Mouse (Mus musculus) left cerebral cortex, postnatal 4 days (tissue): ENCODE measurements around the gene Sympk. TPM values are rescaled to one million over a fixed set of nuclear protein-coding genes. Genes with fewer than 3 reads are reported as not detected.
A peak's percentile ranks its signal among the peaks of the same experiment; 100 is the strongest.

ENCODE experiments used
- DNase-seq: peaks from one replicate; pipeline ENCODE4 v3.0.0-alpha.2; 2022
- intact Hi-C: fragments of 180-260 bp; cut with DNase I; formaldehyde crosslinking; loops from one replicate; pipeline ENCODE4 v1.15.1; 2025
- total RNA-seq, 2 experiments: library from RNA; stranded (reverse); gene quantifications; 2 replicates each; pipeline ENCODE4 v1.2.3; 2021

The Sympk gene
- 10 to 100 TPM; 87.1 to 96.8 TPM for total RNA-seq

DNA sequence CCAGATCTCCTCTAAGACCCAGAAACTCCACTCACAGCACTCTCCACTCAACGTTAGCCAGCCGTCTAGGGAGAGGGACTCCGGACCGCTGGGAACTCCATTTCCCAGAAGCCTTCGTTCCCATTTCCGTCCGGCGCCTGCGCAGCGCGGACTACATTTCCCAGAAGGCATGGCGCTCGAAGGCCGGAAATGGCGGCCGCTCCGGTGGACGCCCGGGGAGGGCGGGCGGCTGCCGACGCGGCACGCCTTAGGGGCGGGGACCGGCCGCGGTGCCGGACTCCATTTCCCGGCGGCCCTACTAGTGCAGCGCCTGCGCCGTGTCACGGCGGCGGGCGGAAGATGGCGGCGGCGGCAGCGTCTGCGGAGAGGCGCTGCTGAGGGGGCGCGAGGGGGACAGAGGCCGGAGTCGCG, at the start of gene Sympk:
Sympk (plus strand) TSS at position 282 of the 411 bp plus-strand sequence.
- peak; percentile 95 for DNase-seq
- intact Hi-C loops, result no loop called here

DNA sequence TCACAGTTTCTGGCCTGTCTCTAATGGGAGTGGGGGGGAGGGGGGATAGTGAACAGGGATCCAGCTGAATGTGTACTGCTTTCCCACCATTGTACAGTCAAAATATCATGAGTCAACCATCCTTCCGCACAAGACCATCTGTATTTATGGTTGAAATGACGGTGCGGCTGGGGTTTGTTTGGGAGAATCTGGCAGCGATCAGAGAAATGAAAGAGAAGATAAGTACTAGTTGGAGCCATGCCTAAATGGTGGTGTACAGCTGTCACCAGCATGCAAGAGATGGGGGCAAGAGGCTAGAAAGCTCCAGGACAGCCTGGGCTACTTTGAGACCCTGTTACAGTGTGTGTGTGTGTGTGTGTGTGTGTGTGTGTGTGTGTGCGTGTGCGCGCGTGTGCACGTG, 45.8 kb upstream of the Sympk start:
- DNase-seq, result no peak
- intact Hi-C loops, result no loop called here

DNA sequence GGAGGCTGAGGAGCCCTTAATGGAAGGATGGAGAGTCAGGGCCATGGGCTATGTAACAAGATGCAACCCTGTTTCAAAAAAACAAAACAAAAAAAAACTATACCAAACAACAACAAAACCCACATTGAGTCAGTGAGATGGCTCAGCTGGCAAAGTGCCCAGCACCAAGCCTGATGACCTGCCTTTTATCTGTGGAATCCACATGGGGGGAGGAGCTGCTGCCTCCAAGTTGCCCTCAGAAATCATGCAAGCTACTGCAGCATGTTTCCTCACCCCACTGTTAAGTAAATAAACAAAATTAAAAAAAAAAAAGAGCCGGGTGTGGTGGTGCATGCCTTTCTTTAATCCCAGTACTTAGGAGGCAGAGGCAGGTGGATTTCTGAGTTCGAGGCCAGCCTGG, 37.7 kb upstream of the Sympk start:
- DNase-seq, result no peak
- intact Hi-C loops, result no loop called here

DNA sequence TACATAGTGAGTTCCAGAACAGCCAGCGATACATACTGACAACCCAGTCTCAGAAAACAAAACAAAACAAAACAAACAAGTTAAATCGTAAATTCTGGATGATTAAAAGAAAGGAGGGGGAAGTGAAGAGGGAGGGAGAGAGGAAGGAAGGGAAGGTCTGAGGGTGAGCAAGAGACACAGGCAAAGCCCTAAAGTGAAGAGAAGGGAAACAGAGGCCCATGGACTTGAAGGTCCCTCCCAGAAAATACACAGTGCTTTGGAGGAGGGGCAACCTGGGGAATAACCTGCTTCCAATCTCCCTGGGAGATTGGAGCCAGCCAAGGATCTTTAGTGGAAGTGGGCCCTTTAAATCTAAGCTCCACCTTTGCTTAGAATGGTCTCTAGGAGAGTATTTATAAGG, 37.1 kb upstream of the Sympk start, which contains the start of gene Nanos2:
Nanos2 (plus strand) TSS at position 301 of the 400 bp plus-strand sequence.
- intact Hi-C loops, result no loop called here
- no peak for DNase-seq

DNA sequence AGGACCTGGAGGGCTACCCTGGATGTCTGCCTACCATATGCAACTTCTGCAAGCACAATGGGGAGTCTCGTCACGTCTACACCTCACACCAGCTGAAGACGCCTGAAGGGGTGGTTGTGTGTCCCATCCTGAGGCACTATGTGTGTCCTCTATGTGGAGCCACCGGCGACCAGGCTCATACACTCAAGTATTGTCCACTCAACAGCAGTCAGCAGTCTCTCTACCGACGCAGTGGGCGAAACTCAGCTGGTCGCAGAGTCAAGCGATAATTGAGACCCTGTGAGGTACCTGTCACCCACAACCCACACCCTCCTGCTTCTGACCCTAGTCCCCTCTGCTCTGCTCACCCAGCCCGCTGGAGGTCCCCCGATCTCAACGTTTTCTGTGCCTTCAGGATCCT, 36.4 kb upstream of the Sympk start:
- no peak for DNase-seq
- intact Hi-C loops, result no loop called here

DNA sequence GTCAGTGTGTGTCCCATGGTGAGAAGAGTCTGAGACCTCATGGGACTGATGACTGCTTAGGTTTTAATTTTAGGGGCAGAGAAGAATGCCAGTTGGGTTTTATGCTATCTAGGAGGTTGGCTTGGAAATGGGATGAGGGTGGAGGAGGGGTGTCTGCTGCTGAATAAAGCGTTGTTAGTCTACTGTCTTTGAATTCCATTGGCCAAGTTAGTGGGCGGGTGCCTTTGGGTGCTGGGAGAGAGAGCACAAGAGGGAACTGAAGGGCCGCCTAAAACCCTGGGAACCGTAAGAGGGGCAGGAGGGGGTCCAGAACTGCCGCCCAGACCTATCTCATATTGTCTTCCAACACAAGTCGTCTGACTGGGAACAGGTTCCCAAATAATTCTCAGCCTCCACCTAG, 35.4 kb upstream of the Sympk start:
- DNase-seq, result no peak
- intact Hi-C loops, result no loop called here

DNA sequence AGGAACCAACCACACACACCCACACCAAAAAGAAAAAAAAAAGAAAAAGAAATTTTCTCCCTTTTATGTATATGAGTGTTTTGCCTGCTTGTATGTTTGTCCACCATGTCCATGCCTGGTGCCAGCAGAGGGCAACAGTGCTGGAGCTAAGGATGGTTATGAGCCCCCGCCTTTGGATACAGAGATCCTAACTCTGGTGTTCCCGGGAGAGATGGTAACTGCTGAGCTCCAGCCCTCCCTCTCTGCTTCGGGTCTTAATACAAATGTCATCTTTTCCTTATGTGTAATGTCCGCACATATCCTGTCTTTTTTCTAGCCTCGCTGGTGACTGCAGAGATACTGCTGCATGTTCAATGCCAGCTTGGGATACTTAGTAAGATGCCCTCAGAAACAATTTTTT, 34.2 kb upstream of the Sympk start:
- DNase-seq, result peak; percentile 64
- intact Hi-C loops, result no loop called here

DNA sequence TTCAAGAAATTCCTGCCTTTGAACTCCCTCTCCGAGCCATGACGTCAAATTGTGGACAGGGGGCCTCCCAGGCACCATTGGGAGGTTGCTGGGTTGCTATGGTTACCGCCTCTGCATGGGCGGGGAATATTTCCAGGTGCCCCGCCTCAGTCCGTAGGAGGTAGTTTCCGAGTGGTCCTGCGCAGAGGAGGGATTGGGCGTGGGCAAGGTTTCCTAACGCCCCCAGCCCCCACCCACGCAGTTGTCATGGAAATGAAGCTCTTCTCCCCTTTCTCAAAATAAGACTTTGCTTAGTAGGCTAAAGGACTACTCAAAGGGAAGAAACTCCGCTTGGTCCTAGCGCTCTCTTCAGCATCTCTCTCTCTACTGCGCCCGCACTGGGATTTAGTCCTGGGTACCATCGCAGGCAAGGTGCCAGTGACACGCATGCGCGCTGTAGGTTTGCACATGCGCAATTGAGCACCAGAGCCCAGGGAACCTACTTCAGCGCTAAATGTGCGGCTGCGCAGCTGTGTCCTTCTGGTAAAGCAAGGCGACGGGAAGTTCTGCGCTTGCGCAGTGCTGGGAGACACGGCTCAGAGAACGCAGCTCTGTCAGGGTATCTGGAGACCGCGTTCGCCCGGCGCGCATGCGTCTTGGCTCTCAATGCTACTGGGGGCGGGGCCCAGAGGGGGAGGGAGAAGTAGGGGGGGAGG, 33.4 kb upstream of the Sympk start, which contains the start of gene Mypop:
Mypop (plus strand) TSS at position 645 of the 695 bp plus-strand sequence.
- intact Hi-C loops, result no loop called here
- peak; percentile 100 for DNase-seq

DNA sequence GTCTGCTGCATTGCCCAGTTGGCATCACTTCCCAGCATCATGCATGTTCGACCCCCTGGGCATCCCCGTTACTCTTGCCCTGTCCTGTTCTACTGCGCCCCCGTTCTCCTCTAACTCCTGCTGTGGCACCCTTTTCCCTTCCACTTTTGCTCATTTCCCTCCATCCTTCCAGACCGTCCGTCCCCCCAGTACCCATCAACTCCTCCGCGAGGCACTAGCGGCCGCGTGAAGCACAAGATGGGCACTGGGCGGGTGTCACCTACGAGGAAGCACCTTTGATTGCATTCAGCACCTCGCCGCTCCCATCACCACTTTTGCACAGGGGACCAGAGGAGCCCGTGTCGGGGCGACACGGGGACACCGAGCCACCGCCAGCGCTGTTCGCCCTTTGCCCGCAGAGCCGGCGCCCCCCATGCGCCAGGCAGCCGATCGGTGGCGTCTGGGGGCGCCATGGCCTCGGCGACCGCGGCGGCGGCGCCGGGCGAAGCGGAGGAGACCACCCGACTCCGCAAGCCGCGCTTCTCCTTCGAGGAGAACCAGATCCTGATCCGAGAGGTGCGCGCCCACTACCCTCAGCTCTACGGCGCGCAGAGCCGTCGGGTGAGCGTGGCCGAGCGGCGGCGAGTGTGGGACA, 32.4 kb upstream of the Sympk start:
- peak; percentile 45 for DNase-seq
- intact Hi-C loops, result no loop called here

DNA sequence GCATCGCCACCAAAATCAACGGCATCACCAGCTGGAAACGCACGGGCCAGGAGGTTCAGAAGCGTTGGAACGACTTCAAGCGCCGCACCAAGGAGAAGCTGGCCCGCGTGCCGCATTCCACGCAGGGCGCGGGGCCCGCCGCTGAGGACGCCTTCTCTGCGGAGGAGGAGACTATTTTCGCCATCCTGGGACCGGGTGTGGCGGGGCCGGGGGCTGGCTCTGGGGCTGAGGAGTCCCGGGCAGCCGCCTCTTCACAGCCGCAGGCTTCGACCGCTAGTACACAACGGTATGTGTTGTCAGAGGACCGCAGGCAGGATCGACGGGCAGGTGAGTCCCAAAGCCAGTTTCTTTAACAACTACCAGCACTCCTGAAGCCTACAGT, 31.9 kb upstream of the Sympk start:
- intact Hi-C loops, result no loop called here
- DNase-seq, result no peak

DNA sequence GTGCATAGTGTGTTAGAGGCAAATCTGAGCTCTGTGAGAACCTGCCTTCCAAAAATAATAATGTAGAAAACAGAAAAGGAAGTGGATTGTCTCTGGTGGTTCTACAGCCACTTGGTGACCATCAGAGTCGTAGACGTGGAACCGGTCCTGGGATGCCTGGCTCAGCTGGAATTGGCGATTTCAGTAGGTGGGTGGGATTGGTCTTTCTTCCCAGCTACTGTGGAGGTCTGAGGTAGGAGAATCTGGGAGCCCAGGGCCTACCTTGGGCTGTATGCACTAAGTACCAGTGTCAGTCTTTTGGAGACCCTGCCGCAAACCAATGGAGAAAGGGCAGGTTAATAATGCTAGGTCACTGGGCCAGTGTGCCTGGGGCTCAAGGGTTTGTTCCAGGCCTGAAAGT, 31.1 kb upstream of the Sympk start:
- DNase-seq, result no peak
- intact Hi-C loops, result no loop called here

DNA sequence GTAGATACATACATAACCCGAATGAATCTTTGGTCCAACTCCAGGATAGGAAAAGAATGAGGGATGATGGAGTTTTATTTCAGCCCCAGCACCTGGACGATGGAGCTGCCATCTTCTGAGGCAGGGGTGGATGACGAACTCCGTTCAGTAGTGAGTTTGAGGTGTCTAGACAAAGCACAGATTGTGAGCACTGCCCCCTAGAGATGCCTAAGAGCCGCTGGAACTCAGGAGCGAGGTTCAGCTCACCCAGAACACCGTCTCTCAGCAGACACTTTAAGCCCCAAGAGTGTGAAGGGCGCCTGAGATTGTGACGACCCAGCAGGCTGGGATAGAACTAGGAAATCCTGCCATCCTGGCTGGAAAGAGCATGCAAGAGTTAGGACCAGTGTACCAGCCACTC, 25.3 kb upstream of the Sympk start:
- intact Hi-C loops, result no loop called here
- DNase-seq, result no peak

DNA sequence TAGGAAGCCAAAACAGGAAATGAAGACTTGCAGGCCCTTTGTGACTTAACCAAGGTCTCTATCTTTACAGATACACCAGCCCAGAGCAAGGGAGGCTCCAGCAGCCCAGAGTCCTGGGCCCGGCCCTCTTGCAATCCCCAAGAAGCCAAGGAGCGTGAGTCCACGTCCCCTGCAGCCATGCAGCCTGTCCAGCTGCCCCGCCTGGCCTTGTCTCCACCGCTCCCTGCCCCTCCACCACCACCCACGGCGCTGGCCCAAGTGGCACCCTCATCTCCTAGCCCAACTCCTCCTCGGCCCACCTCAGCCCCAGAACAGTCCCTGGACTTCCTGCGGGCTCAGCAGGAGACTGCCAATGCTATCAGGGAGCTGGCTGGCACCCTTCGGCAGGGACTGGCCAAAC, 23.8 kb upstream of the Sympk start:
- DNase-seq, result no peak

DNA sequence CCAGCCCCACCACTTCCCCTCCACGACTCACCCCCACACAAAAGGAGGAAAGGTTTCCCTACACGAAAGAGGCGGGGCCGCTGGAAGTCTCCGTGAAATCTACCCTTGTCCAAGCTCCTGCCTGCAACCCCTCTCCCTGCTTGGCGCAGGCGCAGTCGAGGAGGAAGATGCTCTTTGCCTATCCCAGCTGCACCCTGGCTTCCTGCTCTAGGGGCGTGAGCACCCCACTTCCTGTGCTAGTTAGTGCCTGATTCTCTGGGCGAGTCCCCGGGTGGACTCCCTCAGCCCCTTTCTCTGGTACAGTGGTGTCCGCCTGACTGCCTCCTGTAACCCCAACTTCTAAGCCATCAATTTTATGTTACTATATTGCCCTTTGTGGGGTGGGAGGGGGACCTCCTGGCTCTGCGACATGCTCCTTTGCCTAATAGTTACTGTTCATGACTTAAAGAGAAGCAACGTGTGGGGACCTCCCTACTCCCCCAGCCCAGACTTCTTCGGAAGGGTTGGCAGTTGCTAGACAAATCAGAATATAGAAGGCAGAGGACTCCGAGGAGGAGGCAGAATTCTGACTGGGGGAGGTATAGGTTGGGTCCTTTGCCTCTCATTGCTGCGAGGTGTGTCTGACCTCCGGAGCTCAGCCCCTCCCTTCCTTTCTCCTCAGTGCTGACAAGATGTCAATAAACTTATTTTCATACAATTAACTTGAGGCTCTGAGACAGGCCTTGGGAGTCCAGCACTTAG, 22.9 kb upstream of the Sympk start:
- no peak for DNase-seq

More for the DNA sequence above, 23.8 kb upstream of the Sympk start:
- intact Hi-C loops, result loop anchor here (10.0 kb wide), 1 partner anchor 106 kb away; no protein-coding TSS in a partner anchor

DNA sequence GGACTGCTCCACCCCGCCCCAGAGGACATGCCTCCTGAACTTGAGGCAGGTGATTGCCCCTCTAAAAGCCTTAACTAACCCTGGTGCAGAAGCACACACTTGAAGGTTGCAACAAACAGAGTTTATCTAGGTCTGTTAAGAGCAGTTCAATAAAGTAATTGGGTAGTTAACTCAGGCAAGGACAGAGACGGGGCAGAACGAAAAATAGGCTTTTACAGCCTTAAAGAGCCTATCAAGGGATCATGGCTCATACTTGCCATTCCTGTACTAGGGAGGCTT, 22.4 kb upstream of the Sympk start:
- intact Hi-C loops, result loop anchor here (10.0 kb wide), 1 partner anchor 107 kb away; no protein-coding TSS in a partner anchor

More for the DNA sequence above, 22.9 kb upstream of the Sympk start:
- intact Hi-C loops, result loop anchor here (10.0 kb wide), 1 partner anchor 106 kb away; no protein-coding TSS in a partner anchor

DNA sequence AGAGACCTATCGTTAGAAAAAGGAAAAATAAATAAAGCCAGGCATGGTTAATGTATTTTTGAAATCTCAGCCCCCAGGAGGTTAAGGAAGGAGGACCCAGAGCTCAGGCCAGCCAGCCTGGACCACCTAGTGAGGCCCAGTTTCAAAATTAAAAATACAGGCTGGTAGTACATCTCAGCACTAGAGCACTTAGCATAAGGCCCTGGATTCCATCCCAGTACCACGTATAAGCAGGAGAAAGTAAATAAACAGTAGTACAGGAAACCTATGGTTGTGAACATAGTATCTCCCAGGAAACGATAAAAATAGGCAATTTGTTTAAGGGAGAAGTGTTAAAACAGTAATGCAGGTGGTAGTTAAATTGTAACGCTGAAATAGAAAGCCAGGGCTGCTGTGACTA, 22.1 kb upstream of the Sympk start:
- intact Hi-C loops, result loop anchor here (10.0 kb wide), 1 partner anchor 107 kb away; no protein-coding TSS in a partner anchor

More for the DNA sequence above, 22.4 kb upstream of the Sympk start:
- DNase-seq, result no peak

DNA sequence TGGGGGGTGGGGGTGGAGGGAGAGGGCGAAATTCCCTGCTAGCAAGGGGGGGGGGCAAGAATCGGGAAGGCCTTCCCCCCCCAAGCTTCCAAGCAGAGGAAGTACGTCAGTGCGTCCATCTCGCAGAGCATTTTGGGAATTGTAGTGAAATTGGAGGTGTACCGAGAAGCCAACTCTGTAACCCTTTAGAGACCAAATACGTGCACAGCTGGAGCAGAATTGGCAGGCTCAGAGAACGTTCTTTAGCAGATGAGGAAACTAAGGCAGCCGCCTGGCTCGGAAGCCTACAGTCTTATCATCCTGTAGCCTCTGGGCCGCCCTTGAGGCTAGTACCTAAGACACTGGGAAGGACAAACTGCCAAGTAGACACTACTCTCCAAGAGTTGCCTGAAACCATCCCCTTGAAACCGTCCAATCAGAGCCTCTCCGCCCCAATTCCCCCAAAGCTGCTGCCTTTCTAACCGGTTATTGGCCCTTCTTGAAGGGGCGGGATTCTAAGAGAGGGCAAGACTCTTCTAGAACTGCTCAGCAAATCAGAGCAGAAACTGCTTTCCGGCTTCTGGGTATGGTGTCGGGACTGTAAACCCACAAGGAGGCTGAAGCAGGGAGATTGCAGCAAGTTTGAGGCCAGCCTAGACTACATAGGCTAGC, 21.2 kb upstream of the Sympk start:
- intact Hi-C loops, result loop anchor here (10.0 kb wide), 1 partner anchor 108 kb away; no protein-coding TSS in a partner anchor
- DNase-seq, result peak; percentile 68

More for the DNA sequence above, 22.1 kb upstream of the Sympk start:
- DNase-seq, result no peak

DNA sequence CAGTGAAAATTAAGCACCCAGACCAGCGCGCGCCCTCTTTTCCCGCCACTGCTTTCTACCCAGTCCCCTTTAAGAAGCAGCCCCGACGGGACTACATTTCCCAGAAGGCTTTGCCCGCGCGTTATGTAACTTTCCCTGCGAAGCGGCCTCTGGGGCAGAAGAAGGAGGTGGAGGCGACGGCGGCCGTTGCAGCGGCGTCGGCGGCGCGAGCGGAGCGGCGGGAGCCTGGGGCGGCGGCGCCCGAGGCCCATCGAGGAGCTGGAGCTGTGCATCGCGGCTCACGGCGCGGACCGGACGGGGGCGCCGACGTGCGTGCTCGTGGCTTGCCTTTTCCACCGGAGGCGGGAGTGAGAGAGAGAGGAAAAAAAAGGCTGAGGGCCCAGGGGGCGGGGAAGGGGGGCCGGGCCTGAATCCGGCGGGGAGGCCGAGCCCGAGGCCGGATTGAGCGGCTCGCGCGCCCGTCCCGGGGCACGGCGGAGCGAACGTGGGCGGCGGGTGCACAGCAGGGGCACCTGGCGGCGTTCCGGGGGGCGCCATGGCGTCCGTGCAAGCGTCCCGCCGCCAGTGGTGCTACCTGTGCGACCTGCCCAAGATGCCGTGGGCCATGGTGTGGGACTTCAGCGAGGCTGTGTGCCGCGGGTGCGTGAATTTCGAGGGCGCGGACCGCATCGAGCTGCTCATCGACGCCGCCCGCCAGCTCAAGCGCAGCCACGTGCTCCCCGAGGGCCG, 20.1 kb upstream of the Sympk start, which contains the start of gene Irf2bp1:
Irf2bp1 (plus strand) TSS at position 143 of the 729 bp plus-strand sequence.
- intact Hi-C loops, result loop anchor here (10.0 kb wide), 1 partner anchor 109 kb away; no protein-coding TSS in a partner anchor
- DNase-seq, result peak; percentile 95

DNA sequence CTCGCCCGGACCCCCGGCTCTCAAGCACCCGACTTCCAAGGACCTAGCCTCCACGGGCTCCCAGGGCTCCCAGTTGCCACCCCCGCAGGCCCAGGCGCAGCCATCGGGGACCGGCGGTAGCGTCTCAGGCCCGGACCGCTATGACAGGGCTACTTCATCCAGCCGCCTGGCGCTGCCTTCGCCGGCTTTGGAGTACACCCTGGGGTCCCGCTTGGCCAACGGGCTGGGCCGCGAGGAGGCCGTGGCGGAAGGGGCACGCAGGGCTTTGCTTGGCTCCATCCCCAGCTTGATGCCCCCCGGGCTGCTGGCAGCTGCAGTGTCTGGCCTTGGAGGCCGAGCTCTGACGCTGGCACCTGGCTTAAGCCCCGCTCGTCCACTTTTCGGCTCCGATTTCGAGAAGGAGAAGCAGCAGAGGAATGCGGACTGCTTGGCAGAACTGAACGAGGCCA, 19.5 kb upstream of the Sympk start:
- DNase-seq, result peak; percentile 72
- intact Hi-C loops, result loop anchor here (10.0 kb wide), 1 partner anchor 110 kb away; no protein-coding TSS in a partner anchor
